Mouse (Mus musculus) T-cell, adult 66 days (primary cell): Measurements from ENCODE around the gene Tas2r134. TPM values are rescaled to one million over a fixed set of nuclear protein-coding genes. Genes with fewer than 3 reads are reported as not detected.

Experiments used
- total RNA-seq, 2 experiments: library from RNA; stranded (reverse); gene quantifications; 3 replicates in 1 of 2; 4 replicates in 1 of 2; pipeline ENCODE4 v1.2.4; 2023

Tas2r134 gene
- not detected for total RNA-seq

DNA sequence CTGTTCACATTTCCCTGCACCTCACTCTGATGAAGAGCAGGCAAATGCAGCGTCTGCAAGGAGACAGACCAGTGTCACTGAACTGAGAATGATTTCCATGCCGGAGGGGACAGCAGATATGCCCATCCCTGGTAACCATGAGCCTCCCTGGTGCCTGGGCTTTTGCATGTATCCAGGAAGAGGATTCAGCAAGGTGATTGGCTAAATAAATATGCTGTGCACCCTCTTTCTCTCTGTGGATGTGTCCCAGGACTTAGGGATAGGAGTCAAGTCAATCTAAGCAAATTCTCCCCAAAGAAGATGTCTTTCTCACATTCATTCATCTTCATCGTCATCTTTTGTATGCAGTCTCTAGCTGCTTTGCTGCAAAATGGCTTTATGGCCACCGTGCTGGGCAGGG lies at the start of gene Tas2r134:
TSS of gene Tas2r134 (plus strand) at position 301 of the 400 bp plus-strand sequence.

